Mouse (Mus musculus): ENCODE data around the gene Slc16a1.

GRCm38 (mm10) chr3:104640855-104641254 is 2.4 kb downstream of the Slc16a1 start:
- TF ChIP-seq POLR2A (IDR thresholded peaks at IDR 0.05; ENCODE audit: insufficient read depth, low read depth, low read length) = no peak
- no peak for TF ChIP-seq CTCF (IDR thresholded peaks at IDR 0.05; ENCODE audit: insufficient read depth, low read depth, low read length)

All from olfactory bulb, adult 2 months (tissue).